Mouse (Mus musculus): ENCODE measurements around the gene Akap7.

GRCm38 (mm10) chr10:25250108-25250507 is 57.6 kb downstream of the Akap7 start:
- TF ChIP-seq CTCF (IDR thresholded peaks at IDR 0.05; ENCODE audit: low read depth) (peak; percentile 81), EP300 (IDR thresholded peaks at IDR 0.05; ENCODE audit: low read depth) (no peak)

All from heart, postnatal 0 days (tissue).